Mouse (Mus musculus) kidney, adult 2 months (tissue): ENCODE results near the gene Dab2.

Experiments used
- CTCF ChIP-seq: fragments of 200-500 bp; conservative IDR thresholded peaks from 2 replicates; pipeline ENCODE4 v1.5.1; 2011; ENCODE audit warnings: low read depth, mild to moderate bottlenecking, control low read depth, low read length, moderate library complexity, mixed read lengths; ENCODE audit not compliant: insufficient read depth, insufficient read length
- POLR2A ChIP-seq: fragments of 200-500 bp; IDR thresholded peaks from one replicate; pipeline ENCODE4 v1.6.1; 2011; ENCODE audit warnings: low read depth, low read length, control low read depth

GRCm38 (mm10) chr15:6253471-6253870 is 46.1 kb upstream of the Dab2 start:
- TF ChIP-seq POLR2A (no peak), CTCF (no peak)
